ENCODE assay signal across 8 mouse cellular contexts in genomic region chr7:19664955-19665841, GRCm38 (mm10). TPM values are rescaled to one million over a fixed set of nuclear protein-coding genes. Genes with fewer than 3 reads are reported as not detected.
A peak's percentile ranks its signal among the peaks of the same experiment; 100 is the strongest.
DNase-seq lines count a peak whose midpoint lies in the region; ATAC-seq and TF ChIP-seq lines count a peak whose summit lies in the region.

Gene Clptm1, minus strand, starts transcription at chr7:19665033.

- peaks cover 36% of the 10 kb centered on the region for H3K36me3 ChIP-seq in G1E (replicated peaks)
- 0 out of 2 replicates have a peak, but pooled peaks cover 2% of the 10 kb centered on the region for H3K36me3 ChIP-seq in forebrain, embryonic 16.5 days (ENCODE audit: control insufficient read depth, insufficient read depth)
- peaks cover 27% of the 10 kb centered on the region for H3K36me3 ChIP-seq in lung, embryonic 14.5 days (ENCODE audit: insufficient read depth)
- H3K36me3 ChIP-seq in thymus, adult 2 months (ENCODE audit: control insufficient read depth, insufficient read depth, low read length) = no peaks in the 10 kb centered on the region

- no peaks in the 10 kb centered on the region for H3K9me3 ChIP-seq in G1E (replicated peaks)
- no peaks in the 10 kb centered on the region for H3K9me3 ChIP-seq in forebrain, embryonic 16.5 days (ENCODE audit: control insufficient read depth, low read length)
- H3K9me3 ChIP-seq in lung, embryonic 14.5 days (ENCODE audit: low read depth, low read length) = no peaks in the 10 kb centered on the region

- peak within 1 kb of the TSS; percentile 97 for H3K27ac ChIP-seq in forebrain, embryonic 16.5 days (ENCODE audit: low read length)
- H3K27ac ChIP-seq in layer of hippocampus, adult 2 months = peak within 1 kb of the TSS; percentile 97
- H3K27ac ChIP-seq in lung, embryonic 14.5 days (ENCODE audit: low read depth) = peak within 1 kb of the TSS; percentile 98
- H3K27ac ChIP-seq in olfactory bulb, adult 2 months (ENCODE audit: insufficient read depth, low read depth, low read length) = peak within 1 kb of the TSS; percentile 75
- H3K27ac ChIP-seq in thymus, adult 2 months (ENCODE audit: control insufficient read depth, insufficient read depth, low read length) = peak within 1 kb of the TSS; percentile 88

- intact Hi-C loops in heart, postnatal 36 days (cut with DNase I) = loop anchor here (1.0 kb wide), 1 partner anchor 37 kb away; no protein-coding TSS in a partner anchor

- 0 out of 2 replicates have a peak, but pooled peaks have one; percentile 42 for TF ChIP-seq POLR2A in olfactory bulb, adult 2 months (IDR thresholded peaks at IDR 0.05; ENCODE audit: insufficient read depth, low read depth, low read length)
- TF ChIP-seq POLR2A in thymus, adult 2 months (IDR thresholded peaks at IDR 0.05; ENCODE audit: control insufficient read depth, extremely low read depth, insufficient read depth, low read length, poor library complexity) = peak; percentile 46; the same call in 1 of the 2 replicates

- H3K4me1 ChIP-seq in G1E (ENCODE audit: insufficient read depth, low read depth, low read length) = peaks cover 52% of the 10 kb centered on the region
- peaks cover 31% of the 10 kb centered on the region for H3K4me1 ChIP-seq in forebrain, embryonic 16.5 days (replicated peaks; ENCODE audit: control insufficient read depth, insufficient read depth, low read length)
- peaks cover 12% of the 10 kb centered on the region; the same call in 1 of the 2 replicates for H3K4me1 ChIP-seq in lung, embryonic 14.5 days (ENCODE audit: insufficient read depth)
- peaks cover 19% of the 10 kb centered on the region for H3K4me1 ChIP-seq in olfactory bulb, adult 2 months (ENCODE audit: control insufficient read depth, insufficient read depth, low read length)
- H3K4me1 ChIP-seq in thymus, adult 2 months (replicated peaks; ENCODE audit: control insufficient read depth, insufficient read depth, low read length) = peaks cover 19% of the 10 kb centered on the region

- H3K27me3 ChIP-seq in G1E (ENCODE audit: insufficient read depth, low read length) = peaks cover 6% of the 10 kb centered on the region
- H3K27me3 ChIP-seq in forebrain, embryonic 16.5 days (replicated peaks; ENCODE audit: control insufficient read depth, insufficient read depth, low read length) = no peaks in the 10 kb centered on the region
- H3K27me3 ChIP-seq in lung, embryonic 14.5 days (ENCODE audit: insufficient read depth, low read length) = no peaks in the 10 kb centered on the region
- no peaks in the 10 kb centered on the region for H3K27me3 ChIP-seq in thymus, adult 2 months (ENCODE audit: control insufficient read depth, insufficient read depth, low read length)

- peak within 1 kb of the TSS; percentile 95 for H3K9ac ChIP-seq in forebrain, embryonic 16.5 days (replicated peaks; ENCODE audit: low read depth, low read length)
- peak within 1 kb of the TSS; percentile 97 for H3K9ac ChIP-seq in lung, embryonic 14.5 days

- H3K4me2 ChIP-seq in forebrain, embryonic 16.5 days (ENCODE audit: low read length) = peak within 1 kb of the TSS; percentile 91
- peak within 1 kb of the TSS; percentile 95 for H3K4me2 ChIP-seq in lung, embryonic 14.5 days

- no peak for TF ChIP-seq CTCF in G1E (IDR thresholded peaks at IDR 0.05; ENCODE audit: low read depth, low read length)
- peak; percentile 66 for TF ChIP-seq CTCF in layer of hippocampus, adult 2 months (conservative IDR thresholded peaks at IDR 0.05)
- peak; percentile 63 for TF ChIP-seq CTCF in lung, embryonic 14.5 days (IDR thresholded peaks at IDR 0.05; ENCODE audit: low read depth)
- no peak for TF ChIP-seq CTCF in olfactory bulb, adult 2 months (IDR thresholded peaks at IDR 0.05; ENCODE audit: insufficient read depth, low read depth, low read length)
- no peak for TF ChIP-seq CTCF in thymus, adult 2 months (IDR thresholded peaks at IDR 0.05; ENCODE audit: borderline replicate concordance, control insufficient read depth, extremely low read depth, insufficient read depth, low read length, poor library complexity)

- peak within 1 kb of the TSS; percentile 94 for H3K4me3 ChIP-seq in G1E (ENCODE audit: low read depth, low read length)
- H3K4me3 ChIP-seq in forebrain, embryonic 16.5 days (replicated peaks; ENCODE audit: low read length) = peak within 1 kb of the TSS; percentile 95
- H3K4me3 ChIP-seq in layer of hippocampus, adult 2 months = peak within 1 kb of the TSS; percentile 71
- H3K4me3 ChIP-seq in lung, embryonic 14.5 days (ENCODE audit: low read depth, low read length) = peak within 1 kb of the TSS; percentile 100
- H3K4me3 ChIP-seq in olfactory bulb, adult 2 months (ENCODE audit: insufficient read depth, low read depth, low read length) = peak within 1 kb of the TSS; percentile 86
- H3K4me3 ChIP-seq in thymus, adult 2 months (ENCODE audit: control insufficient read depth, insufficient read depth, low read length) = peak within 1 kb of the TSS; percentile 80

- peak; percentile 85 for DNase-seq in G1E (ENCODE audit: low spot score)
- DNase-seq in cerebellum, adult 18-20 months = peak; percentile 94 to 97
- DNase-seq in heart, postnatal 36 days = peak; percentile 97 to 98
- peak; percentile 97 to 98 for DNase-seq in layer of hippocampus, adult 2 months (ENCODE audit: low spot score in 2 of 2)
- DNase-seq in lung, embryonic 14.5 days = peak; percentile 99
- DNase-seq in thymus, adult 2 months = peak; percentile 97

- under 1% methylated on average over 60 of the region's 63 CpGs for WGBS in forebrain, embryonic 16.5 days
- WGBS in lung, embryonic 14.5 days = under 1% methylated on average over 63 of the region's 63 CpGs
- WGBS in olfactory bulb, adult 2 months = under 1% methylated on average over 62 of the region's 63 CpGs
- WGBS in thymus, adult 2 months = under 1% methylated on average over 63 of the region's 63 CpGs

- ATAC-seq in G1E (ENCODE audit: extremely low read depth, insufficient number of reproducible peaks, low FRiP score, poor library complexity, severe bottlenecking) = peak; percentile 73
- peak; percentile 86 for ATAC-seq in forebrain, embryonic 16.5 days
- ATAC-seq in lung, embryonic 14.5 days (ENCODE audit: insufficient read depth) = peak; percentile 89

RNA-seq across cellular contexts. Expression of gene Clptm1, which starts in this region (rescaled TPM):
- total RNA-seq in G1E (2014; fragmentation: Nextera tagmentation) (70.0 and 75.5 TPM in 2 replicates), G1E (2017) (26.0 and 28.6 TPM in 2 replicates)
- 74.8 and 93.4 TPM in 2 replicates for polyA plus RNA-seq in G1E (2012)
- 91.2 and 92.5 TPM in 2 replicates for polyA plus RNA-seq in forebrain, embryonic 16.5 days (2015; fragmentation: Nextera tagmentation; extraction: Ambion mirVana)
- 10 to 100 TPM; 76.4 to 84.1 TPM for total RNA-seq in heart, postnatal 36 days (2021)
- total RNA-seq in layer of hippocampus, adult 2 months (2021) = 100 to 1,000 TPM; 136 to 151 TPM
- polyA plus RNA-seq in lung, embryonic 14.5 days (2014; fragmentation: Nextera tagmentation; extraction: Ambion mirVana) = 95.0 and 96.0 TPM in 2 replicates
- not detected in 2 replicates for polyA plus RNA-seq in olfactory bulb, adult 2 months (2012; ENCODE audit: insufficient read depth, insufficient read length, low replicate concordance, missing spikeins)
- 136 and 142 TPM in 2 replicates for polyA plus RNA-seq in thymus, adult 2 months (2012; rRNA removed)

Comparison
In these comparisons a context has a peak if more than half of its experiments do, and no peak if none do; other contexts are left out.
1. Peak in every context shown above with its lines: DNase-seq, ATAC-seq, H3K4me3 ChIP-seq and H3K27ac ChIP-seq.
2. CTCF ChIP-seq: peak in layer of hippocampus, adult 2 months (single experiment) and lung, embryonic 14.5 days (single experiment); none in G1E (single experiment), olfactory bulb, adult 2 months (single experiment) and thymus, adult 2 months (single experiment).